Mouse (Mus musculus) ES-Bruce4 (cell line): ENCODE results near the gene Apom. TPM values are rescaled to one million over a fixed set of nuclear protein-coding genes. Genes with fewer than 3 reads are reported as not detected.

Experiments
- H3K27ac ChIP-seq: 2 replicates; pipeline ENCODE4 v1.5.1; 2012; ENCODE audit warnings: low read length, inconsistent platforms; ENCODE audit not compliant: insufficient read depth
- H3K27me3 ChIP-seq: 2 replicates; pipeline ENCODE4 v1.6.1; 2012; ENCODE audit warnings: mild to moderate bottlenecking, low read length, inconsistent platforms; ENCODE audit not compliant: control insufficient read depth, poor library complexity, insufficient read depth, severe bottlenecking
- H3K36me3 ChIP-seq: 2 replicates; pipeline ENCODE4 v1.6.1; 2012; ENCODE audit warnings: inconsistent platforms, mild to moderate bottlenecking, low read length, moderate library complexity; ENCODE audit not compliant: control insufficient read depth, poor library complexity, insufficient read depth, severe bottlenecking
- H3K4me1 ChIP-seq: one replicate; pipeline ENCODE4 v1.8.1; 2011; ENCODE audit warnings: low read length; ENCODE audit not compliant: control insufficient read depth, insufficient read depth
- H3K4me3 ChIP-seq: 2 replicates; pipeline ENCODE4 v1.5.1; 2011; ENCODE audit warnings: low read depth, mild to moderate bottlenecking, low read length
- H3K9ac ChIP-seq: 2 replicates; pipeline ENCODE4 v1.6.1; 2012; ENCODE audit warnings: low read depth, mild to moderate bottlenecking, inconsistent platforms; ENCODE audit not compliant: poor library complexity, severe bottlenecking
- H3K9me3 ChIP-seq: replicated peaks from 2 replicates; pipeline ENCODE4 v1.6.1; 2012; ENCODE audit warnings: mild to moderate bottlenecking, low read length, inconsistent platforms; ENCODE audit not compliant: control insufficient read depth, poor library complexity, insufficient read depth, severe bottlenecking
- CTCF ChIP-seq: IDR thresholded peaks from one replicate; pipeline ENCODE4 v1.8.1; 2011; ENCODE audit warnings: low read depth, low read length
- EP300 ChIP-seq: IDR thresholded peaks from 2 replicates; pipeline ENCODE4 v1.6.1; 2011; ENCODE audit warnings: low read depth, low read length; ENCODE audit not compliant: insufficient read depth
- POLR2A ChIP-seq: IDR thresholded peaks from one replicate; pipeline ENCODE4 v1.8.1; 2011; ENCODE audit warnings: low read length; ENCODE audit not compliant: insufficient read depth
- polyA plus RNA-seq: library from polyadenylated mRNA; stranded (reverse); fragments of >200 nt; gene quantifications from 2 replicates; pipeline ENCODE4 v1.2.4, GENCODE M21; 2011; ENCODE audit warnings: low read depth; ENCODE audit not compliant: missing spikeins, insufficient read depth, insufficient read length

The Apom gene
- polyA plus RNA-seq, 1 experiment: not detected

DNA sequence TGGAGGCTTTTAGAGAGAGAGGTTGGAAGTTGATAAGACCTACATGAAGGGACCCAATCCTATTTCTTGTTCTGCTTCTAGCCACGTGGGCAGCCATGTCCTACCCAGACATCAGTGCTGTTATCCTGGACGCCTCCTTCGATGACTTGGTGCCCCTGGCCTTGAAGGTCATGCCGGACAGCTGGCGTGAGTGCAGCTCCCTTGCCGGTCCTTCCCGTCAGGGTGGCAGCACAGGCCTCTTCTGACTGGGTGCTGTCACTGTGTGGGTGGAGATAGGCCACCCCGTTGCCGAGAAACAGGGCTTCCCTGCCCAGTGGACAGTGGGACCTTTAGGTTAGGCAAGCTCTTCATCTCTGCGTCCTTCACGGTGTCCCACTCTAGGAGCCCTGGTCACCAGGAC, 30.7 kb downstream of the Apom start:
- Histone ChIP-seq H3K27me3 (no peaks in the 10 kb centered on the region), H3K9me3 (no peaks in the 10 kb centered on the region), H3K36me3 (no peaks in the 10 kb centered on the region), H3K9ac (no peak overlapping the region), H3K4me3 (no peak overlapping the region), H3K4me1 (no peaks in the 10 kb centered on the region), H3K27ac (no peak overlapping the region)
- no peak for TF ChIP-seq CTCF
- no peak for TF ChIP-seq POLR2A
- TF ChIP-seq EP300: no peak

DNA sequence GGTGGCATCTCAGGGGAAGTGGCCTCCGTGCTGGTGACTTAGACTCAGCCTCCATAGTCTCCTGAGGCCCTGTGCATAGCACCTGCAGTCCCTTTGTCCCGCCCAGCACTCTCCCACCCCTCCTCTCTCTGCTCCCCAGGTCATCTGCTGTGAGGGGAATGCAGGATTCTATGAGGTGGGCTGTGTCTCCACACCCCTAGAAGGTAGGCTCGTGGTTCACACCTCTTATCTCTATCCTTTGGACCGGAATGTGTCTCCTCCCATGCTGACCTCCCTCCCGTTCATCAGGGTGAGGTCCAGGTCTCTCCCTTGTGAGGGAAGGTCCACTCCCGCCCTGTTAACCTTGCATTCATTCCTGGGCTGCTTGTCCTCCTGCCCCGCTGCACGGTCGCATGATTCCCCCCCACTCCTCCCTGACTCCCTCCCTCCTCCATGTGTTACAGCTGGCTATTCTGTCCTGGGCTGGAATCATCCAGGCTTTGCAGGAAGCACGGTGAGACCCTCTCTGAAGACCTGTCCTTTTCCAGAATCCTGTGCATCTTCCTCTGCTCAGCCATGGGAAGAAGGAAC, 31.6 kb downstream of the Apom start:
- no peak overlapping the region for H3K27ac ChIP-seq
- no peaks in the 10 kb centered on the region for H3K27me3 ChIP-seq
- no peak overlapping the region for H3K4me3 ChIP-seq
- TF ChIP-seq EP300 (no peak), CTCF (no peak), POLR2A (no peak)
- H3K36me3 ChIP-seq: no peaks in the 10 kb centered on the region
- no peaks in the 10 kb centered on the region for H3K4me1 ChIP-seq
- H3K9ac ChIP-seq: no peak overlapping the region
- H3K9me3 ChIP-seq: no peaks in the 10 kb centered on the region

DNA sequence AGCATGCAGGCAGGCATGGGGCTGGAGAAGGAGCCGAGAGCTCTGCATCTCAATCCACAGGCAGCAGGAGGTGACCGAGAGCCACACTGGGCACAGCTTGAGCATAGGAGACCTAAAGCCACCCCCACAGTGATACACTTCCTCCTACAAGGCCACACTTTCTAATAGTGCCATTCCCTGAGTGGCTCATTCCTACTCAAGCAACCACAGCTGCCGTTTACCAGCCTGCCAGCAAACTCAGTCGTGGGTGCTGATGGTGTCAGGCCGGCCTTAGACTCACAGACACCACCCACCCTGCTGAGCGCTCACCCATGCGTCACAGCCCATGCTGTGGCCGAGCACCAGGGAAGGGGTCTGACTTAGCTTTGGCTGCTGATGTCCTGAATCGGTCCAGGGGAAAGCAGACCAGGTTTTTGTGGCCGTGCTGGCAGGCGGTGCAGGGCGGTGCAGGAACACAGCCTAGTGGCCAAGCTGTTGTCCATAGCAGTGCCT, 34.6 kb downstream of the Apom start:
- Histone ChIP-seq H3K4me1 (no peaks in the 10 kb centered on the region), H3K9ac (no peak overlapping the region), H3K27ac (no peak overlapping the region), H3K36me3 (no peaks in the 10 kb centered on the region), H3K9me3 (no peaks in the 10 kb centered on the region), H3K27me3 (no peaks in the 10 kb centered on the region), H3K4me3 (no peak overlapping the region)
- no peak for TF ChIP-seq POLR2A
- no peak for TF ChIP-seq EP300
- no peak for TF ChIP-seq CTCF

DNA sequence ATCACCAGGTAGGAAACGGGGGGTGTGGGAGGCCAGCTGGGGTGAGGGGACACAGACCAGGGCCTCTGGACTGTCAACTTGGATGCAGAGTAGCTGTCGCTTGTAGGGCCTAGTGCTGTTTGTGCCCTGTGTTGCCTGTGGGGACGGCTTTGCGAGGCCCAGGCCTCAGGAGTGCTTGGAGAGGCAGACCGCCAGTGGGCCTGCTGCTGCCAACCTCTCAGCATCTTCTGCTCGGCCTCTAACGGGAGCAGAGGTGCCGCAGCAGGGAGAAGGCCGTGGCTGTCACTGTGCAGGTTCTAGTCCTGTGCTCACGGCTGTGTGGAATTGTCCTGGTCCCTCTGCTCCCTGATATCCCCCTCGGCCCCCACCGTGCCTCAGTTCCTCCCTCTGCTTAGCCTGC, 35.3 kb downstream of the Apom start:
- no peak overlapping the region for H3K4me3 ChIP-seq
- H3K36me3 ChIP-seq: no peaks in the 10 kb centered on the region
- TF ChIP-seq EP300: no peak
- TF ChIP-seq CTCF: no peak
- TF ChIP-seq POLR2A: no peak
- H3K4me1 ChIP-seq: no peaks in the 10 kb centered on the region
- H3K9ac ChIP-seq: no peak overlapping the region
- H3K27ac ChIP-seq: no peak overlapping the region
- no peaks in the 10 kb centered on the region for H3K27me3 ChIP-seq
- H3K9me3 ChIP-seq: no peaks in the 10 kb centered on the region

GRCm38 (mm10) chr17:35094475-35095365, 37.1 kb downstream of the Apom start:
- Histone ChIP-seq H3K9ac (no peak overlapping the region), H3K27me3 (no peaks in the 10 kb centered on the region), H3K36me3 (no peaks in the 10 kb centered on the region), H3K4me1 (no peaks in the 10 kb centered on the region), H3K27ac (no peak overlapping the region), H3K9me3 (no peaks in the 10 kb centered on the region), H3K4me3 (no peak overlapping the region)
- TF ChIP-seq POLR2A (no peak), CTCF (no peak), EP300 (no peak)
